Mouse (Mus musculus): ENCODE measurements at regions not wholly inside any gene's neighbourhood (a gene's known extent, or its start where the extent isn't known, plus 50 kb on each side); places are given as distances from the start of the nearest gene placed in this dataset.

DNA sequence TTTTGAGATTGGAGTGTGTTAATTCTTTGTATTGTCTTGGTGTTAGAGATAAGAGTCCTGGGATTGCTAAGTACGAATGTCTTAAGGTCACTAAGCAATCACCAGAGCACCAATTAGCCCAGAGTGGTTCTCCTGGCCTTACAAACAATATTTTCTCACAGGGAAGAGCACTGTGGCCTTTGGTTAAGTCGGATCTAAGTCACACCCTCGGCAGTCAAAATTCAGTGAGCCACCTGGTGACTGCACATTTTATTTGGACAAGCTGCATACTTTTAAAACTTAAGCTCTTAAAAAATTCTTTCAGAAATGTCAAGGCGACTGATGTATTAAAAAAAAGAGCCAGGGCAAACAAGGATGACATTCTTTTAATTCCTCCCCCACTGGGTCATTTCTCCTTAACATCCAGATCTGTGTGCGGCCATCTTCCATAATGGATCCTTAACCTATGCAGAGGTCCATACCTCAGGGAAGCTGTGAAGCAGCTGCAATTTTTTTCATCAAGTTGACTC is 60.9 kb upstream of the Foxa2 start:
- ATAC-seq (ENCODE audit: insufficient read depth), result peak; percentile 42; the same call in 1 of the 2 replicates
- TF ChIP-seq CTCF (IDR thresholded peaks at IDR 0.05; ENCODE audit: low read depth), result no peak

DNA sequence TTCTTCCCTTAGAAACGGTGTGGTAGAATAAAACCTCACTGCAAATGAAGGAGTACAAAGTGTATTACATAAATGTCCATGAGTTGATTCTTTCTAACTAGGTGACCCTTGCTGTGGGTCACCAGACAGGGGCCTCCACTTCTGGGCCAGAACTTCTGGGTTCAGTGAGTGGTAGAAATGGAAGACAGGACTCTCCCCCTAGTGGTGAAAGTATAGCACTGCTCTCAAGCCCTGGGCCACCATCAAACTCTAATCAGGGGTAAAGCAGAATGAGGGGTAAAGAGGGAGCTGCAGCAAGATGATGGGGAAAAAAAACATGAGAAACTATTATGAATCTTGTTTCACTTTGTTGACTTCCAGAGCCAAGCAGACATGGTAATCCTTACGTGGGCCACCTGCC is 63.4 kb upstream of the Foxa2 start:
- 54% methylated on average over 2 of the region's 2 CpGs for WGBS
- peak; percentile 82 for TF ChIP-seq CTCF (IDR thresholded peaks at IDR 0.05; ENCODE audit: low read depth)
- H3K9me3 ChIP-seq (ENCODE audit: low read depth, low read length), result no peaks in the 10 kb centered on the region
- ATAC-seq (ENCODE audit: insufficient read depth), result no peak
- no peak overlapping the region for H3K9ac ChIP-seq
- H3K4me2 ChIP-seq, result no peak overlapping the region
- DNase-seq, result peak; percentile 52
- no peaks in the 10 kb centered on the region for H3K4me1 ChIP-seq (ENCODE audit: insufficient read depth)
- no peaks in the 10 kb centered on the region for H3K36me3 ChIP-seq (ENCODE audit: insufficient read depth)
- no peak overlapping the region for H3K27ac ChIP-seq (ENCODE audit: low read depth)
- H3K4me3 ChIP-seq (ENCODE audit: low read depth, low read length), result no peak overlapping the region
- H3K27me3 ChIP-seq (ENCODE audit: insufficient read depth, low read length), result no peaks in the 10 kb centered on the region

More for the DNA sequence above, 60.9 kb upstream of the Foxa2 start:
- Histone ChIP-seq H3K4me2 (no peak overlapping the region), H3K36me3 (ENCODE audit: insufficient read depth) (no peaks in the 10 kb centered on the region), H3K9me3 (ENCODE audit: low read depth, low read length) (no peaks in the 10 kb centered on the region), H3K9ac (no peak overlapping the region), H3K27ac (ENCODE audit: low read depth) (no peak overlapping the region), H3K4me3 (ENCODE audit: low read depth, low read length) (no peak overlapping the region), H3K27me3 (ENCODE audit: insufficient read depth, low read length) (no peaks in the 10 kb centered on the region), H3K4me1 (ENCODE audit: insufficient read depth) (no peaks in the 10 kb centered on the region)
- 34% methylated on average over 5 of the region's 5 CpGs for WGBS
- peak; percentile 26 for DNase-seq

DNA sequence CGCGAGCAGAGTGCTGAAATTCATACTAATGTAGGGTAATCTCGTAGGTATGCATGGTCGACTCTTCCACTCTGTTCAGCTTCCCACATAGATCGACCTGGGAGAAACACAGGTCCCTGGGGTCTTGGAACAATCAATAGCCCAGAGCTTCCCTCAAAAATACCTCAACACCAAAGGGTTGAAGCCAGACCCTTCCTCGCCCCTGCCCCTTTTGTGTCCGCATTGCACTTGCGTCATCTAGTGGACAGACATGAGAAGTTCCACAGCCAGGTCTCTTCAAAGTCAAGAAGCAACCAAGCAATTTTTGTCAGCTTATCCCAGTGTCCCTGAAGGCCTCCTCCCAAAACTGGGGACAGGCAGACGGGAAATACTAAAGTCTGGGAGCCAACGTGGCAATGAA is 65.1 kb upstream of the Foxa2 start:
- DNase-seq (peak; percentile 64), ATAC-seq (ENCODE audit: insufficient read depth) (no peak)
- Histone ChIP-seq H3K4me2 (peak overlapping the region; percentile 32; the same call in 1 of the 2 replicates), H3K36me3 (ENCODE audit: insufficient read depth) (no peaks in the 10 kb centered on the region), H3K4me1 (ENCODE audit: insufficient read depth) (no peaks in the 10 kb centered on the region), H3K9ac (no peak overlapping the region), H3K27me3 (ENCODE audit: insufficient read depth, low read length) (no peaks in the 10 kb centered on the region), H3K27ac (ENCODE audit: low read depth) (no peak overlapping the region), H3K4me3 (ENCODE audit: low read depth, low read length) (no peak overlapping the region), H3K9me3 (ENCODE audit: low read depth, low read length) (no peaks in the 10 kb centered on the region)
- peak; percentile 89 for TF ChIP-seq CTCF (IDR thresholded peaks at IDR 0.05; ENCODE audit: low read depth)
- WGBS, result 21% methylated on average over 10 of the region's 10 CpGs

DNA sequence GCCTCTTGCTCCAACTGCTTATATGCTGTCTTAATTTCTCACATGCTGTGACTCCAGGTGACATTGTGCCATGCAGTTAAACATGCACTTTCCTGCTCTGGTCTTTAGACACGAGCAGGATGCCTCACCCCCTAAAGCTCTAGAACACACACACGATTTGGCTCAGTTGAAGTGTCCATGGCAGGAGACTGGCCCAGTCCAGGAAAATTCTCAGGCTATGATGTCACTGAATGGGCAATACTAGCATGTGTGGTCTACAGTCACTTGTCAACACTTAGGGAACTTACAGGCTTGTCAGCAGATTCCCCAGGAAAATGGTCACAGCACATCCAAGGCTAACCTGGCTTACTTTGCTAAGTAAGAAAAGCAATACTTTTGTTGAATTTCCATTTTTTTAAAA is 66.4 kb upstream of the Foxa2 start:
- no peaks in the 10 kb centered on the region for H3K36me3 ChIP-seq (ENCODE audit: insufficient read depth)
- H3K9ac ChIP-seq, result no peak overlapping the region
- no peak overlapping the region for H3K4me3 ChIP-seq (ENCODE audit: low read depth, low read length)
- DNase-seq (peak; percentile 40), ATAC-seq (ENCODE audit: insufficient read depth) (peak; percentile 53; the same call in 1 of the 2 replicates)
- H3K4me1 ChIP-seq (ENCODE audit: insufficient read depth), result no peaks in the 10 kb centered on the region
- H3K27ac ChIP-seq (ENCODE audit: low read depth), result no peak overlapping the region
- no peaks in the 10 kb centered on the region for H3K9me3 ChIP-seq (ENCODE audit: low read depth, low read length)
- H3K27me3 ChIP-seq (ENCODE audit: insufficient read depth, low read length), result no peaks in the 10 kb centered on the region
- WGBS, result 29% methylated on average over 2 of the region's 2 CpGs
- H3K4me2 ChIP-seq, result no peak overlapping the region
- no peak for TF ChIP-seq CTCF (IDR thresholded peaks at IDR 0.05; ENCODE audit: low read depth)

DNA sequence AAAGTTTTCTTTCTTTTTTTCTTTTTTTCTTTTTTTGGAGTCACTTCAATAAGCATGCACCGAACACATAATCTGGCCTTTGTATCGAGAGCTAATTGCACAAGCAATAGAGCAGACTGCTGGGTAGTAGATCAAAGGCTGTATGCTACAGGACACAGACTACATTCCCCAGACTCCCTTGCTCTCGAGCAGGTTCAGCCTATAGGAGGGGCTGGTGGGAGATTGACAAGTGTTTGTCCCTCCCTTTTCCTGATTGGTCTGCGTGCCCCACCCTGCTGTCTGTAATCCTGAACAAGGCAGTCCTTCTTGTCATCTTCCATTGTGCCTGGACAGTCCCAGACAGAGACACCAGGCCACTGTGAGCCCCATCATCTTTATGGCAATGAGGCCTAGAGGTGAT is 67.8 kb upstream of the Foxa2 start:
- Histone ChIP-seq H3K4me3 (ENCODE audit: low read depth, low read length) (no peak overlapping the region), H3K9me3 (ENCODE audit: low read depth, low read length) (no peaks in the 10 kb centered on the region), H3K27ac (ENCODE audit: low read depth) (no peak overlapping the region), H3K36me3 (ENCODE audit: insufficient read depth) (no peaks in the 10 kb centered on the region), H3K4me1 (ENCODE audit: insufficient read depth) (no peaks in the 10 kb centered on the region), H3K27me3 (ENCODE audit: insufficient read depth, low read length) (no peaks in the 10 kb centered on the region), H3K9ac (no peak overlapping the region), H3K4me2 (no peak overlapping the region)
- no peak for TF ChIP-seq CTCF (IDR thresholded peaks at IDR 0.05; ENCODE audit: low read depth)
- 31% methylated on average over 4 of the region's 4 CpGs for WGBS
- DNase-seq, result peak; percentile 22
- ATAC-seq (ENCODE audit: insufficient read depth), result peak; percentile 32; the same call in 1 of the 2 replicates

DNA sequence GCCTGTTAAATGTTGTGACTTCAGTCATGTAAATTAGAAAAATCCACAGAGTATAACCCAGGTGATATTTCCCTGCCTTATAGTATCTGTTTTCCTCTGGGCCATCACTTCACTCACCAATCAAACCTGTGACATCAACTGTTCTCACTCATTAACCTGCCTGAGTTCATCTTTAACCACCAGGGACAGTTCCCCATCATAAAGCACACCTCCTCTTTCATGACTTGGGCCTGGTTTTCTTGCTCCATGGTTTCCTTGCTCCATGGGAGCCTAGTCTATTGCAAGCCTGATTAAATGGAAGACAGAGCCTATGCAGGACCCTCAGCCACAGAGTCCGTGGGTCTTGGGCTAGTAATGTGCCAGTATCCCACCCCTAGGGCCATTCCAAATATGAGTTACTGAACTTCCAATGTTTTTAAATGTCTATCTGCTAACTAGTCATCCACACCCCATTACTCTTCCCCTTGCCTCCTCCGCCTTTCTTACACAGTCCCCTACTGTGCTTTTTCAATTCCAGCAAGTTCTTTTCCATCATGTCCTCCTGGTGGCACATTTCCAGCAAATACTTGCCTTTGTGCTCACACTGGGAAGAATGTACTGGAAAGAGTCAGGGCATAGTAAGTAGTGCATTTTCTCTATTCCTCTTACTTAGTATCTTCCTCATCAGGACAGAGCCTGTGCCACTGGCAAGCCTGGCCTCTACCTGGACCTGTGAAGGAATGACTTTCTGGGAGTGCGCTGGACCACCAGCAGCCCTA is 69.4 kb upstream of the Foxa2 start:
- no peaks in the 10 kb centered on the region for H3K4me1 ChIP-seq (ENCODE audit: insufficient read depth)
- ATAC-seq (ENCODE audit: insufficient read depth), result no peak
- no peak for TF ChIP-seq CTCF (IDR thresholded peaks at IDR 0.05; ENCODE audit: low read depth)
- no peaks in the 10 kb centered on the region for H3K36me3 ChIP-seq (ENCODE audit: insufficient read depth)
- no peaks in the 10 kb centered on the region for H3K9me3 ChIP-seq (ENCODE audit: low read depth, low read length)
- H3K4me3 ChIP-seq (ENCODE audit: low read depth, low read length), result no peak overlapping the region
- DNase-seq, result peak; percentile 37
- no peak overlapping the region for H3K4me2 ChIP-seq
- WGBS, result 70% methylated on average over 3 of the region's 3 CpGs
- H3K27ac ChIP-seq (ENCODE audit: low read depth), result no peak overlapping the region
- H3K27me3 ChIP-seq (ENCODE audit: insufficient read depth, low read length), result no peaks in the 10 kb centered on the region
- no peak overlapping the region for H3K9ac ChIP-seq

DNA sequence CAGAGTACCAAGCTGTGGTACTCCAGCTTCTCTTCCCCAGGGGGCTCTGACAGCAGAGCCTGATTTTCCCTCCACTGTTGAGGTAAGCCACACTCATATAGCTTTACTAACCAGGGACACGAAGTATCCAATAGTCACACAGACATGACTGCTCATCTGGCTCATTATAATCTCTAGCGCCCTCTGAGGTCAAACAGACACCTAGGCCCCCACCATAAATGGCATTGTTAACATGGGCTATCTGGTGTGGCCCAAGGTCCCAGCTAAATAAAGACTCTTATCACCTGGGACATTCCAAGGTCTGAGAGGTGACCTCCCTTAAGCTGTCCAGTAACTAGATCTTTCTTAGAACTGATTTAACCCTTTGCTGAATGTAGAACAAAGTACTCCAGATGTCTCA is 70.7 kb upstream of the Foxa2 start:
- ATAC-seq (ENCODE audit: insufficient read depth), result no peak

More for the DNA sequence above, 70.7 kb upstream of the Foxa2 start:
- Histone ChIP-seq H3K4me3 (ENCODE audit: low read depth, low read length) (no peak overlapping the region), H3K27ac (ENCODE audit: low read depth) (no peak overlapping the region), H3K4me2 (no peak overlapping the region), H3K9me3 (ENCODE audit: low read depth, low read length) (no peaks in the 10 kb centered on the region), H3K9ac (no peak overlapping the region), H3K27me3 (ENCODE audit: insufficient read depth, low read length) (no peaks in the 10 kb centered on the region), H3K36me3 (ENCODE audit: insufficient read depth) (no peaks in the 10 kb centered on the region), H3K4me1 (ENCODE audit: insufficient read depth) (no peaks in the 10 kb centered on the region)
- WGBS, result 32% methylated on average over 2 of the region's 2 CpGs
- TF ChIP-seq CTCF (IDR thresholded peaks at IDR 0.05; ENCODE audit: low read depth), result no peak
- no peak for DNase-seq

Data from lung, embryonic 14.5 days (tissue).